Mouse (Mus musculus) CH12.LX (cell line): ENCODE data around the gene Clrn2. TPM values are rescaled to one million over a fixed set of nuclear protein-coding genes. Genes with fewer than 3 reads are reported as not detected.

ENCODE experiments used
- DNase-seq: peaks from one replicate; pipeline ENCODE4 v3.0.0-alpha.2; 2013; ENCODE audit errors: extremely low read depth
- H3K27ac ChIP-seq: 2 replicates; pipeline ENCODE4 v1.5.1; 2012; ENCODE audit warnings: low read depth, mild to moderate bottlenecking, control low read depth, moderate library complexity; ENCODE audit not compliant: insufficient read depth
- H3K27me3 ChIP-seq: replicated peaks from 2 replicates; pipeline ENCODE3; 2012; ENCODE audit warnings: inconsistent platforms
- H3K36me3 ChIP-seq, 2 experiments: replicated peaks in 1 of 2; 2 replicates each; pipeline versions ENCODE3 to v1.6.1; 2012; ENCODE audit warnings: inconsistent platforms in 1 of 2, low read length in 1 of 2, mild to moderate bottlenecking in 1 of 2, mixed read lengths in 1 of 2, moderate library complexity in 1 of 2; ENCODE audit not compliant: control insufficient read depth in 1 of 2, insufficient read depth in 1 of 2
- H3K4me1 ChIP-seq, 2 experiments: 2 replicates each; pipeline ENCODE4 v1.6.1; 2012; ENCODE audit warnings: inconsistent platforms in 1 of 2, moderate library complexity in 1 of 2; ENCODE audit not compliant: insufficient read depth in 2 of 2, control insufficient read depth in 1 of 2
- H3K4me2 ChIP-seq: 2 replicates; pipeline ENCODE4 v1.6.1; 2012; ENCODE audit warnings: low read depth, mild to moderate bottlenecking, control low read depth; ENCODE audit not compliant: poor library complexity, insufficient read depth, severe bottlenecking
- H3K4me3 ChIP-seq, 3 experiments: fragments of 150-350 bp in 1 of 3; sonication (generic) in 1 of 3; replicated peaks in 1 of 3; 2 replicates each; pipeline versions ENCODE3 to v1.5.1; 2011 to 2012; ENCODE audit warnings: low read depth in 2 of 3, low read length in 2 of 3, mild to moderate bottlenecking in 2 of 3, moderate library complexity in 2 of 3, control low read depth in 1 of 3, improper control_type of control experiment in 1 of 3, inconsistent platforms in 1 of 3, mixed read lengths in 1 of 3; ENCODE audit not compliant: poor library complexity in 1 of 3
- H3K79me2 ChIP-seq: replicated peaks from 2 replicates; pipeline ENCODE4 v1.6.1; 2012; ENCODE audit warnings: mild to moderate bottlenecking, moderate library complexity; ENCODE audit not compliant: control insufficient read depth, poor library complexity, insufficient read depth, severe bottlenecking; ENCODE audit errors: extremely low read depth
- H3K9ac ChIP-seq: 2 replicates; pipeline ENCODE4 v1.6.1; 2012; ENCODE audit warnings: low read depth, mild to moderate bottlenecking, control low read depth, moderate library complexity; ENCODE audit not compliant: insufficient read depth
- H3K9me3 ChIP-seq: replicated peaks from 2 replicates; pipeline ENCODE3; 2012; ENCODE audit warnings: low read length, inconsistent platforms, mixed read lengths
- BHLHE40 ChIP-seq: IDR thresholded peaks from 2 replicates; pipeline ENCODE4 v1.6.1; 2011; ENCODE audit warnings: mild to moderate bottlenecking, low read depth, low read length, improper control_type of control experiment
- CHD2 ChIP-seq: IDR thresholded peaks from 2 replicates; pipeline ENCODE4 v1.6.1; 2011; ENCODE audit warnings: low read length, improper control_type of control experiment
- CTCF ChIP-seq, 2 experiments: IDR thresholded peaks in 1 of 2; conservative IDR thresholded peaks in 1 of 2; 2 replicates each; pipeline ENCODE4 v1.5.1; 2011 to 2012; ENCODE audit warnings: low read depth in 2 of 2, low read length in 2 of 2, improper control_type of control experiment in 1 of 2, inconsistent platforms in 1 of 2, mild to moderate bottlenecking in 1 of 2, moderate library complexity in 1 of 2
- E2F4 ChIP-seq: IDR thresholded peaks from 2 replicates; pipeline ENCODE4 v1.6.1; 2011; ENCODE audit warnings: low read depth, low read length, improper control_type of control experiment; ENCODE audit not compliant: insufficient replicate concordance
- ELF1 ChIP-seq: IDR thresholded peaks from 2 replicates; pipeline ENCODE4 v1.6.1; 2014; ENCODE audit warnings: low read depth, mild to moderate bottlenecking, inconsistent platforms, low read length, improper control_type of control experiment
- ETS1 ChIP-seq: conservative IDR thresholded peaks from 2 replicates; pipeline ENCODE4 v1.6.1; 2012; ENCODE audit warnings: low read depth, mild to moderate bottlenecking, inconsistent platforms, low read length, improper control_type of control experiment, moderate library complexity
- HCFC1 ChIP-seq: IDR thresholded peaks from 2 replicates; pipeline ENCODE4 v1.6.1; 2012; ENCODE audit warnings: low read depth, mild to moderate bottlenecking, inconsistent platforms, low read length, improper control_type of control experiment
- IRF4 ChIP-seq: IDR thresholded peaks from 2 replicates; pipeline ENCODE4 v1.6.1; 2014; ENCODE audit warnings: low read depth, mild to moderate bottlenecking, inconsistent platforms, low read length, improper control_type of control experiment
- JUN ChIP-seq: IDR thresholded peaks from 2 replicates; pipeline ENCODE4 v1.6.1; 2011; ENCODE audit warnings: low read depth, mild to moderate bottlenecking, low read length, improper control_type of control experiment, moderate library complexity; ENCODE audit not compliant: insufficient read depth
- JUND ChIP-seq: conservative IDR thresholded peaks from 2 replicates; pipeline ENCODE4 v1.6.1; 2011; ENCODE audit warnings: low read depth, low read length, improper control_type of control experiment
- KAT2A ChIP-seq: IDR thresholded peaks from 2 replicates; pipeline ENCODE4 v1.6.1; 2012; ENCODE audit warnings: low read length, improper control_type of control experiment, inconsistent platforms; ENCODE audit not compliant: insufficient replicate concordance
- MAFK ChIP-seq: IDR thresholded peaks from 2 replicates; pipeline ENCODE4 v1.6.1; 2011; ENCODE audit warnings: low read length, improper control_type of control experiment; ENCODE audit not compliant: insufficient replicate concordance
- MAX ChIP-seq: IDR thresholded peaks from 2 replicates; pipeline ENCODE4 v1.6.1; 2011; ENCODE audit warnings: low read length, improper control_type of control experiment
- MEF2A ChIP-seq: IDR thresholded peaks from 2 replicates; pipeline ENCODE4 v1.6.1; 2014; ENCODE audit warnings: low read depth, mild to moderate bottlenecking, inconsistent platforms, low read length, improper control_type of control experiment, borderline replicate concordance
- MXI1 ChIP-seq: IDR thresholded peaks from 2 replicates; pipeline ENCODE4 v1.6.1; 2011; ENCODE audit warnings: mild to moderate bottlenecking, low read depth, low read length, improper control_type of control experiment
- NRF1 ChIP-seq: IDR thresholded peaks from 2 replicates; pipeline ENCODE4 v1.6.1; 2014; ENCODE audit warnings: low read depth, mild to moderate bottlenecking, inconsistent platforms, low read length, improper control_type of control experiment, moderate library complexity
- PAX5 ChIP-seq: IDR thresholded peaks from 2 replicates; pipeline ENCODE4 v1.6.1; 2012; ENCODE audit warnings: low read length, inconsistent platforms, mixed read lengths
- POLR2AphosphoS2 ChIP-seq: IDR thresholded peaks from 2 replicates; pipeline ENCODE4 v1.6.1; 2011; ENCODE audit warnings: low read depth, low read length, improper control_type of control experiment
- RAD21 ChIP-seq: IDR thresholded peaks from 2 replicates; pipeline ENCODE4 v1.6.1; 2011; ENCODE audit warnings: low read depth, mild to moderate bottlenecking, low read length, improper control_type of control experiment, moderate library complexity
- SIN3A ChIP-seq: IDR thresholded peaks from 2 replicates; pipeline ENCODE4 v1.6.1; 2012; ENCODE audit warnings: low read length, improper control_type of control experiment, inconsistent platforms
- SMC3 ChIP-seq: IDR thresholded peaks from 2 replicates; pipeline ENCODE4 v1.6.1; 2011; ENCODE audit warnings: low read depth, low read length, improper control_type of control experiment
- TBP ChIP-seq: conservative IDR thresholded peaks from 2 replicates; pipeline ENCODE4 v1.6.1; 2011; ENCODE audit warnings: low read depth, low read length, improper control_type of control experiment
- TCF12 ChIP-seq: IDR thresholded peaks from 2 replicates; pipeline ENCODE4 v1.6.1; 2014; ENCODE audit warnings: low read depth, mild to moderate bottlenecking, inconsistent platforms, low read length, improper control_type of control experiment
- UBTF ChIP-seq: IDR thresholded peaks from 2 replicates; pipeline ENCODE4 v1.6.1; 2012; ENCODE audit warnings: low read depth, mild to moderate bottlenecking, inconsistent platforms, low read length, improper control_type of control experiment, moderate library complexity
- USF1 ChIP-seq: IDR thresholded peaks from 2 replicates; pipeline ENCODE4 v1.6.1; 2014; ENCODE audit warnings: low read depth, mild to moderate bottlenecking, inconsistent platforms, low read length, improper control_type of control experiment
- USF2 ChIP-seq: conservative IDR thresholded peaks from 2 replicates; pipeline ENCODE4 v1.6.1; 2011; ENCODE audit warnings: low read depth, low read length, improper control_type of control experiment
- ZC3H11A ChIP-seq: IDR thresholded peaks from 2 replicates; pipeline ENCODE4 v1.6.1; 2012; ENCODE audit warnings: low read depth, mild to moderate bottlenecking, inconsistent platforms, low read length, improper control_type of control experiment
- ZKSCAN1 ChIP-seq: IDR thresholded peaks from 2 replicates; pipeline ENCODE4 v1.6.1; 2012; ENCODE audit warnings: low read depth, inconsistent platforms, low read length, improper control_type of control experiment, borderline replicate concordance
- ZMIZ1 ChIP-seq: IDR thresholded peaks from 2 replicates; pipeline ENCODE4 v1.6.1; 2012; ENCODE audit warnings: low read depth, mild to moderate bottlenecking, inconsistent platforms, low read length, improper control_type of control experiment
- ZNF384 ChIP-seq: IDR thresholded peaks from 2 replicates; pipeline ENCODE4 v1.6.1; 2012; ENCODE audit warnings: low read depth, low read length, improper control_type of control experiment, inconsistent platforms
- dilution Hi-C: fragments of 300-500 bp; cut with MboI; formaldehyde crosslinking; loops from 2 replicates; pipeline ENCODE4 v1.14.3; 2020; ENCODE audit warnings: low sequenced_read_pairs; ENCODE audit not compliant: extremely low pct_unique_long_range_greater_than_20kb, extremely low pct_ligation_motif_present
- in situ Hi-C: fragments of 300-500 bp; cut with MboI; formaldehyde crosslinking; loops from 3 replicates; pipeline ENCODE4 v1.14.3; 2019; ENCODE audit warnings: low sequenced_read_pairs, low pct_ligation_motif_present, low pct_unique_long_range_greater_than_20kb, mixed read lengths
- polyA plus RNA-seq: library from polyadenylated mRNA; unstranded; fragments of >175 nt; gene quantifications from 2 replicates; pipeline ENCODE4 v1.2.1, GENCODE M21; 2012; ENCODE audit warnings: low read depth; ENCODE audit not compliant: insufficient read length
- total RNA-seq, 2 experiments: library from RNA; depleted of rRNA; stranded (reverse); fragments of 300-350 nt in 1 of 2; fragments of >200 nt in 1 of 2; gene quantifications; 2 replicates each; pipeline ENCODE4 v1.2.3; 2012 to 2014

Clrn2 gene
- total and polyA plus RNA-seq, 3 experiments = not detected

DNA sequence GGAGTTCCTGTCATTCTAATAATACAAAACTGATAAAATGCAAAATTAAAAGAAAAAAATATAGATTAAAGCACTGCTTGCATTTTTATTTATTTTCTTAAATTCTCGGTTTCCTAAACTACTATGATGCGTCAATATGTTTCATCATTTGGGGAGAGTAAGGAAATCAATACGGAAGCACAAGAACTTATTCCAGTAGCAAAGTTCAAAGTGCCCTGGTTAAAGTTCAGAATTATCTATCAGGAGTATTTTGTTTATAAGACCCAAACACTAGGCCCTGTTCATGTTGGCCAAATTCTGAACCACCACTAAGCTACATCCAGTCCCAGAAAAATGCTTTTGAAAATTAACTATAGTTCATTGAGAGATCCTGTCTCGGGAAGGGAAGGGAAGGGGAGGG, 21.2 kb downstream of the Clrn2 start:
- no peak overlapping the region for H3K9ac ChIP-seq
- peaks cover 7 to 8% of the 10 kb centered on the region in 2 experiments for H3K4me1 ChIP-seq
- H3K27ac ChIP-seq = no peak overlapping the region
- H3K9me3 ChIP-seq = no peaks in the 10 kb centered on the region
- TF ChIP-seq ELF1 = no peak
- TF ChIP-seq ETS1 = no peak
- no peak for TF ChIP-seq MAX
- no peak for TF ChIP-seq BHLHE40
- TF ChIP-seq RAD21 = no peak
- no peak for TF ChIP-seq POLR2AphosphoS2
- no peak for TF ChIP-seq MEF2A
- no peak for TF ChIP-seq TCF12
- no peak for TF ChIP-seq MXI1
- no peak for TF ChIP-seq ZKSCAN1
- TF ChIP-seq IRF4 = no peak
- TF ChIP-seq NRF1 = no peak
- TF ChIP-seq UBTF = no peak
- no peak for TF ChIP-seq MAFK
- no peak for TF ChIP-seq TBP
- no peak for TF ChIP-seq SMC3
- no peaks in the 10 kb centered on the region for H3K36me3 ChIP-seq
- no peak overlapping the region for H3K4me3 ChIP-seq
- DNase-seq = no peak
- H3K27me3 ChIP-seq = no peaks in the 10 kb centered on the region
- no peaks in the 10 kb centered on the region for H3K79me2 ChIP-seq
- dilution Hi-C loops (no loop called here), in situ Hi-C loops (loop anchor here (10.0 to 25.0 kb wide), 2 partner anchors 190 to 863 kb away; partner anchors contain the start of gene Ncapg)
- H3K4me2 ChIP-seq = no peak overlapping the region

DNA sequence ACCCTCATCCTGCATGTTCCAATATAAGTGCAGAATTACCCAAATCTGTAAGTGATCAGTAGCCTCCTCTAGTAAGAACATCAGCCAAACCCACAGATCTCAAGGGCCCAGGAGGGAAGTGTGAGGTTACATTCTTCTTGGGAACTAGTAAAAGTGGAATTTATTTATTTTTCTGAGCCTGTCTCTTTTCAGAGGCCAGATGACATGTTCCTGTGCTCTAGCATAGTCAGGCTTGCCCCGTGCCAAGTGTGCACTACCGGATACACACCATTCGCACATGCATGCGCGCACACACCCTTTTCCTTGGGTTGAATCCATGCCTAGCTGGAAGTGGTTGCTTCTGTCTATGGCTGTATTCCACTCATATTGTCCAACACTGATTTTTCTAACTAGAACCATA, 22.2 kb downstream of the Clrn2 start:
- in situ Hi-C loops = loop anchor here (10.0 kb wide), 1 partner anchor 189 kb away; the partner anchor contains the start of gene Ncapg
- dilution Hi-C loops = no loop called here
- H3K4me3 ChIP-seq = no peak overlapping the region
- DNase-seq = no peak
- no peak overlapping the region for H3K27ac ChIP-seq
- no peaks in the 10 kb centered on the region for H3K9me3 ChIP-seq
- H3K36me3 ChIP-seq = no peaks in the 10 kb centered on the region
- no peaks in the 10 kb centered on the region for H3K79me2 ChIP-seq
- H3K4me2 ChIP-seq = no peak overlapping the region
- H3K4me1 ChIP-seq = peaks cover 4 to 8% of the 10 kb centered on the region in 2 experiments
- TF ChIP-seq JUND (no peak), USF1 (no peak), MAX (no peak), ZMIZ1 (no peak), USF2 (no peak), ZC3H11A (no peak), E2F4 (no peak), CHD2 (no peak), PAX5 (no peak), HCFC1 (no peak), ZNF384 (no peak), TBP (no peak), KAT2A (no peak), TCF12 (no peak), CTCF (conservative IDR thresholded peaks at IDR 0.05 in 1 of 2, IDR thresholded peaks at IDR 0.05 in 1 of 2; ENCODE audit: low read depth in 2 of 2, low read length in 2 of 2) (no peak), SIN3A (no peak), JUN (no peak), RAD21 (no peak), MAFK (no peak)
- no peaks in the 10 kb centered on the region for H3K27me3 ChIP-seq
- H3K9ac ChIP-seq = no peak overlapping the region
